Mouse (Mus musculus) bone marrow, adult 2 months (tissue): Measurements from ENCODE around the gene Chst12.

Experiments used
- CTCF ChIP-seq: fragments of 200-500 bp; IDR thresholded peaks from 2 replicates; pipeline ENCODE4 v1.5.1; 2011; ENCODE audit warnings: low read length, control low read depth; ENCODE audit not compliant: control insufficient read depth, insufficient read depth
- POLR2A ChIP-seq: fragments of 200-500 bp; IDR thresholded peaks from 2 replicates; pipeline ENCODE4 v1.6.1; 2011; ENCODE audit warnings: low read depth, mild to moderate bottlenecking, control low read depth, low read length, borderline replicate concordance; ENCODE audit not compliant: control insufficient read depth

DNA sequence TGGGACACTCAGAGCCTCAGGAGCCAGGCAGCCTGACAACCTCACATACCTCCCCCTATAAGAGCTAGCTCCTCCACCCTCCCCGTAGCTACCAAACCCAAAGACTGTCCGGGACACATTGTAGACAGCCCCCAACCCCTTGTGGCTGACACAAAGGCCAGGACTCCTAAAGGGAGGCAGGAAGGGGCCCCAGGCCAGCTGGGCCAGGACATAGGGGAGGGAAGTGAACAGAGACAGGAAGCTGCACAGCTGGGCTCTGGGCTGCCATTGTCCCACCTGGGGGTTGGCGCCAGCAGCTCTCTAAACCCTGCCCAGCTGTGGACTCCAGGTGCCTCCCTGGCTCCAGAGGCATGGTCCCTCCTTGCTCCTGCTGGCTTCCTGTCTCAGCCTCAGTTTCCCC, 51.5 kb downstream of the Chst12 start:
- TF ChIP-seq CTCF (no peak), POLR2A (no peak)
